Mouse (Mus musculus) thymus, adult 2 months (tissue): ENCODE measurements around the gene Dcdc2b.

ENCODE experiments used
- CTCF ChIP-seq: fragments of 200-500 bp; IDR thresholded peaks from 2 replicates; pipeline ENCODE4 v1.5.1; 2012; ENCODE audit warnings: mild to moderate bottlenecking, control low read depth, low read length, moderate library complexity, borderline replicate concordance; ENCODE audit not compliant: control insufficient read depth, poor library complexity, insufficient read depth; ENCODE audit errors: extremely low read depth
- POLR2A ChIP-seq: fragments of 200-500 bp; IDR thresholded peaks from 2 replicates; pipeline ENCODE4 v1.6.1; 2012; ENCODE audit warnings: mild to moderate bottlenecking, low read length, control low read depth, moderate library complexity; ENCODE audit not compliant: control insufficient read depth, poor library complexity, insufficient read depth; ENCODE audit errors: extremely low read depth

DNA sequence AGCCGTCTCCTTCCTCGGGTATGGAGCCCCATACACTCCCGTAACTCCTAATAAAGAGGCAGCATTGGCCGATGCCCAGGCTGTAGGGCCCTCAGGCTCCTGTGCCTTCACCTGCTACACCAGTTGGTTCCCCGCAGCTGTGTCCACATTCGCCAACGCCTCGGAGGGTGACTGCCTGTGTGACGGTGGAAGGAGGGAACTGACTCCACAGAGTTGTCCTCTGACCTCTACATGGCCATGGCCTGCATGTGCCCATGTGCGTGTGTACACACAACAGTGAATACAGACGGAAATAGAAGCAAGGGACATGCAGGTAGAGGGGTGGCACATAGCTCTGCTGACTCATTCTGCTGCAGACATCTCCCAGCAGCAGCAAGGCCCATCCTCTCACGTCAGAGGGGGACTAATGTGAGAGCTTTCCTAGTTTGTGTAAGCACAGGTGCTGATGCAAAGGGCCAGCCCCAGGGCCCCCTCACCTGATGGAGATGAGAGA, 4.9 kb downstream of the Dcdc2b start:
- TF ChIP-seq POLR2A (no peak), CTCF (no peak)
